Mouse (Mus musculus) thymus, adult 2 months (tissue): Measurements from ENCODE around the gene Scamp3.

Experiments
- CTCF ChIP-seq: fragments of 200-500 bp; IDR thresholded peaks from 2 replicates; pipeline ENCODE4 v1.5.1; 2012; ENCODE audit warnings: mild to moderate bottlenecking, control low read depth, low read length, moderate library complexity, borderline replicate concordance; ENCODE audit not compliant: control insufficient read depth, poor library complexity, insufficient read depth; ENCODE audit errors: extremely low read depth
- POLR2A ChIP-seq: fragments of 200-500 bp; IDR thresholded peaks from 2 replicates; pipeline ENCODE4 v1.6.1; 2012; ENCODE audit warnings: mild to moderate bottlenecking, low read length, control low read depth, moderate library complexity; ENCODE audit not compliant: control insufficient read depth, poor library complexity, insufficient read depth; ENCODE audit errors: extremely low read depth

DNA sequence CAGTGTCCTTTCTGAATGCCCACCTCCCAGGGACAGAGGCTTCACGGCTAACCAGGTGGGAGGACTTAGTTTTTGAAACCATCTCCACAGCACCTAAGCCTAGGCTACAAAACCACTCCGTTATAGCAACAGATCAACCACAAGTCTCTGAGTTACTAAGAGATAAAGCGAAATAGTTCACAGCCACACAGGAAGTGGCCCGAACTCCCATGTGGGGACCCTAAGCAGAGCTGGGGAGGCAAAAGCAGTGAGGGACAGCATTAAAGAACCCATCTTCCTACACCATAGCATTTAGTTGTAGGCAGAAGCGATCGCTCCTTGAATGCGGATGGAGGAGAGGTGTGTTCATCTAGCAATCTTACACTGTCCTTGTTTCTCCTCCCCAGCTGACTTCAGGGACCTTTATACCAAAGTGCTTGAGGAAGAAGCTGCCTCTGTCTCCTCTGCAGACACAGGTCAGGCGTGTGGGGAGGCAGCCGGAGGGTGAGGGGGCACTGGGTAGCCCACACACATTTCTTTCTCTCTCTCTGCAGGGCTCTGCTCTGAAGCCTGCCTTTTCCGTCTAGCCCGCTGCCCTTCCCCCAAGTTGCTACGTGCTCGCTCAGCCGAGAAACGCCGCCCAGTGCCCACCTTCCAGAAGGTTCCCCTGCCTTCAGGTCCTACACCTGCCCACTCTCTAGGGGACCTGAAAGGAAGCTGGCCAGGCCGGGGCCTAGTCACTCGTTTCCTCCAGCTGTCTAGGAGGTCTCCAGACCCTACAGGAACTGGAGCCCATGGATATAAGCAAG, 10.6 kb downstream of the Scamp3 start:
- TF ChIP-seq CTCF, result no peak
- no peak; the same call in 1 of the 2 replicates for TF ChIP-seq POLR2A
